Mouse (Mus musculus): ENCODE data around the gene Fam162a. TPM values are rescaled to one million over a fixed set of nuclear protein-coding genes. Genes with fewer than 3 reads are reported as not detected.

Fam162a gene
- polyA plus RNA-seq, 1 experiment: 13.6 TPM

DNA sequence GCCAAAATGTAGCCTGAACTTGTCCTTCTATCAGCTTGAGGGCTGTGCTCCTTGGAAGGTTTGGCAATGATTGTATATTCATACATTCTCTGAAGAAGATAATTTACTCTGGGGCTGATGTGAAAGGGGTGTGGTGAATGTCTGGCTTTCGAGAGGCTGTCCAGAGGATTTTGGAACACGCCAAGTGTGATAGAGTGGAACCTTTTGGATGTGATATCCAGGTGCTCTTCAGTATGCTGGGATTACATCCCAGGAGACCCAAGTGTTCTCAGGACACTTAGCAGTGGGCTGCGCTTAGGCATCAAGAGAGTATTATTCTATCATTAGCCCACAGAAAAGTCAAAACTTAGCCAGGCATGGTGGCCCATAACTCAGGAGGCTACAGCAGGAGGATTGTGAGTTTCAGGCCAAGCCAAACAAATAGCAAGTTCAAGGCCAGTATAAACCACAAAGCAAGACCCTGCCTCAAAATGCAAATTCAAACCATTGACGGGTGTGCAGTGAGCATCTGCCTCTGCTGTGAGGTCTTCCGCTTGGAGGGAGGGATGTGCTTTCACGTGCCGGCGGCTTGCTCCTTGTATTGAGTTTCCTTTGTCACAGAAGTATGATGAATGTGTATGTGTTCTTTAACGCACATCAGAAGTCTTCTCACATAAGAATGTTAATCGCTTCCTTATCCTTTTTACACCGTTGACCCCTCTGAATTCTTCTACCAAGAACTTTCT is 19.6 kb upstream of the Fam162a start:
- Histone ChIP-seq H3K36me3 (ENCODE audit: control insufficient read depth, insufficient read depth, low read length) (peaks cover 7% of the 10 kb centered on the region; the same call in 1 of the 2 replicates), H3K4me3 (ENCODE audit: extremely low read depth, insufficient read depth, insufficient read length) (no peak overlapping the region), H3K27me3 (ENCODE audit: control insufficient read depth, insufficient read depth, low read length) (no peaks in the 10 kb centered on the region), H3K4me1 (ENCODE audit: control insufficient read depth, insufficient read depth, insufficient read length) (no peaks in the 10 kb centered on the region), H3K27ac (ENCODE audit: insufficient read depth, low read length) (no peak overlapping the region)
- 95% methylated on average over 11 of the region's 11 CpGs for WGBS
- DNase-seq (ENCODE audit: low read depth in 1 of 2, low spot score in 2 of 2): no peak
- TF ChIP-seq CTCF (IDR thresholded peaks at IDR 0.05; ENCODE audit: extremely low read depth, insufficient read depth, insufficient read length, insufficient replicate concordance) (no peak), POLR2A (IDR thresholded peaks at IDR 0.05; ENCODE audit: low read depth, low read length) (no peak)

DNA sequence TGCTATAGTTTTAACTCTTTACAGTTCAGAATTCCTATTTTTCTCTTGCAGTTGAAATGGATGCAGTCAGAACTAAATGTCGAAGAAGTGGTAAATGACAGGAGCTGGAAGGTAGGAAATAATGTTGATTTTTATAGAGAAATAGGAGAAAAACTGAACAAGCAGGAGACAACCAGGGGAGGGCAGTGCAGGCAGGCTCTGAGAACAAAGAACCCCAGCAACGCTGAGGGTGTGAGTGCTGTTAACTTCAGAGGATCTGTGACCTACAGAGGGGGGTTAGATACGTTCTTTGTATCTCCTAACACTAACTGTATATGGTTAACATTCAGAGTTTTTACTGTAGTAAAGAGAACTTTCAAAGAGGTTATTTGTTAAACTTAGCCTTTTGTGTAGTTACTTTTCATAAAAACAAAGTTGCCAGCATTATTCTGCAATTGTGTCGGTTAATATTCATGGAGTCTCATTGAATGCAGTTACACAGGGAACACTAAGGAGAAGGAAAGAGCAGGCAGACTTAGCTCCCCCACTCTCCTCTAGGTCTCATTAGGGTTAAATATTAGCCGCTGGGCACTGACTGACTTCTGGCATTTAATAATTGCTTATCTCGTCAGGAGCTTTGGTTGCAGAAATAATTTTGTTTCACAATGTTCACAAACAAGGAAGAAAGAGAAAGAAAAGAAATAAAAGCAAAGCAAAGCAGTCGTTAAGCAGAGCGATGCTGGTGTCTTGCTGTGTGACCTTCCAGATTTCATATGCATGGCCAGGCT is 18.6 kb upstream of the Fam162a start:
- TF ChIP-seq CTCF (IDR thresholded peaks at IDR 0.05; ENCODE audit: extremely low read depth, insufficient read depth, insufficient read length, insufficient replicate concordance) (no peak), POLR2A (IDR thresholded peaks at IDR 0.05; ENCODE audit: low read depth, low read length) (no peak)
- H3K4me3 ChIP-seq (ENCODE audit: extremely low read depth, insufficient read depth, insufficient read length): no peak overlapping the region
- H3K27me3 ChIP-seq (ENCODE audit: control insufficient read depth, insufficient read depth, low read length): no peaks in the 10 kb centered on the region
- H3K27ac ChIP-seq (ENCODE audit: insufficient read depth, low read length): no peak overlapping the region
- 84% methylated on average over 8 of the region's 8 CpGs for WGBS
- H3K4me1 ChIP-seq (ENCODE audit: control insufficient read depth, insufficient read depth, insufficient read length): no peaks in the 10 kb centered on the region
- no peak for DNase-seq (ENCODE audit: low read depth in 1 of 2, low spot score in 2 of 2)
- peaks cover 9% of the 10 kb centered on the region; the same call in 1 of the 2 replicates for H3K36me3 ChIP-seq (ENCODE audit: control insufficient read depth, insufficient read depth, low read length)

GRCm38 (mm10) chr16:36089065-36089464 is 17.7 kb upstream of the Fam162a start:
- Histone ChIP-seq H3K27ac (ENCODE audit: insufficient read depth, low read length) (no peak overlapping the region), H3K4me1 (ENCODE audit: control insufficient read depth, insufficient read depth, insufficient read length) (no peaks in the 10 kb centered on the region), H3K36me3 (ENCODE audit: control insufficient read depth, insufficient read depth, low read length) (peaks cover 9% of the 10 kb centered on the region; the same call in 1 of the 2 replicates), H3K4me3 (ENCODE audit: extremely low read depth, insufficient read depth, insufficient read length) (no peak overlapping the region), H3K27me3 (ENCODE audit: control insufficient read depth, insufficient read depth, low read length) (no peaks in the 10 kb centered on the region)
- DNase-seq (ENCODE audit: low read depth in 1 of 2, low spot score in 2 of 2): no peak
- 94% methylated on average over 7 of the region's 7 CpGs for whole genome bisulfite sequencing
- TF ChIP-seq CTCF (IDR thresholded peaks at IDR 0.05; ENCODE audit: extremely low read depth, insufficient read depth, insufficient read length, insufficient replicate concordance) (no peak), POLR2A (IDR thresholded peaks at IDR 0.05; ENCODE audit: low read depth, low read length) (no peak)

DNA sequence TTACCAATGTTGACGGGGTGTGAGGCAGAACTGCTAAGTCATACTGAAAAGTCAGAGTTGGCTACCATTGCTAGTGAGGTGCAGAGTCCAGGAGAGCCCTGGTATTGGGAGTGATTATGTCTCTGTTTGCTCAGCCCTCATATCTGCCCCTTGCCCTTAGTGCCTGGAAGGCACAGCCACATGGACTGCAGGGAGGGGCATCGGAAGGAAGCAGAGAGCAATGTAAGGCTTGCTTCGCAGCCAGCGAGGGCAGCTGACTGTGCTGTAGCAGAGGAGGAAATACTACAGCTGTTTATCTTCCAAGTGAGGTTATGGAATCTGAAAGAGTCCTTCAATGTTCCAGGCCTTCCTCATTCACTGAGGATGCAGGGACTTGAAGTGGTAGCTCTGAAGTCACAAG is 16.5 kb upstream of the Fam162a start:
- TF ChIP-seq POLR2A (IDR thresholded peaks at IDR 0.05; ENCODE audit: low read depth, low read length) (no peak), CTCF (IDR thresholded peaks at IDR 0.05; ENCODE audit: extremely low read depth, insufficient read depth, insufficient read length, insufficient replicate concordance) (no peak)
- H3K36me3 ChIP-seq (ENCODE audit: control insufficient read depth, insufficient read depth, low read length): peaks cover 10% of the 10 kb centered on the region; the same call in 1 of the 2 replicates
- 85% methylated on average over 4 of the region's 4 CpGs for WGBS
- DNase-seq (ENCODE audit: low read depth in 1 of 2, low spot score in 2 of 2): no peak
- H3K4me1 ChIP-seq (ENCODE audit: control insufficient read depth, insufficient read depth, insufficient read length): no peaks in the 10 kb centered on the region
- H3K27me3 ChIP-seq (ENCODE audit: control insufficient read depth, insufficient read depth, low read length): no peaks in the 10 kb centered on the region
- H3K27ac ChIP-seq (ENCODE audit: insufficient read depth, low read length): no peak overlapping the region
- H3K4me3 ChIP-seq (ENCODE audit: extremely low read depth, insufficient read depth, insufficient read length): no peak overlapping the region

DNA sequence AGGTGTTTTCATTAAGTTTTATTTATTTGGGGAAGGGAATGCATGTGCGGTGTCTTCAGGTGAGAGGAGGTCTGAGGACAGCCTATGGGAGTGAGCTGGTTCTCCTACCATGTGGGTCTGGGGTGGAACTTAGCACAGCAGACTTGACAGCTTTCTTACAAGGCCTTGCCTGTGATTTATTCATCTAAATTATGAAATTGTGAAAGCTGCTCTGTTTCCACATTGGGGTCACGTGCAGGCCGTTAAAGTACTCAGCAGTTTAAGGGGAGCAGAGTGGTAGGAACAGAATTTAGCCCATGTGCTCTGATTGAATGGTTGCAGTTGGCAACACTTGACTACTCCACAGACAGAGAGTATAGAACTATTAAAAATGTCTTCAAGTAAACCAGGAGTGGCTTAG is 8.5 kb upstream of the Fam162a start:
- Histone ChIP-seq H3K27ac (ENCODE audit: insufficient read depth, low read length) (no peak overlapping the region), H3K4me3 (ENCODE audit: extremely low read depth, insufficient read depth, insufficient read length) (no peak overlapping the region), H3K4me1 (ENCODE audit: control insufficient read depth, insufficient read depth, insufficient read length) (no peaks in the 10 kb centered on the region), H3K27me3 (ENCODE audit: control insufficient read depth, insufficient read depth, low read length) (no peaks in the 10 kb centered on the region), H3K36me3 (ENCODE audit: control insufficient read depth, insufficient read depth, low read length) (peaks cover 2% of the 10 kb centered on the region; the same call in 1 of the 2 replicates)
- TF ChIP-seq POLR2A (IDR thresholded peaks at IDR 0.05; ENCODE audit: low read depth, low read length) (no peak), CTCF (IDR thresholded peaks at IDR 0.05; ENCODE audit: extremely low read depth, insufficient read depth, insufficient read length, insufficient replicate concordance) (no peak)
- 93% methylated on average over 3 of the region's 3 CpGs for WGBS
- no peak for DNase-seq (ENCODE audit: low read depth in 1 of 2, low spot score in 2 of 2)

GRCm38 (mm10) chr16:36074772-36075171 is 3.4 kb upstream of the Fam162a start:
- H3K4me3 ChIP-seq (ENCODE audit: extremely low read depth, insufficient read depth, insufficient read length): no peak overlapping the region
- H3K36me3 ChIP-seq (ENCODE audit: control insufficient read depth, insufficient read depth, low read length): no peaks in the 10 kb centered on the region
- DNase-seq (ENCODE audit: low read depth in 1 of 2, low spot score in 2 of 2): no peak
- H3K27me3 ChIP-seq (ENCODE audit: control insufficient read depth, insufficient read depth, low read length): no peaks in the 10 kb centered on the region
- WGBS: 89% methylated on average over 3 of the region's 3 CpGs
- H3K4me1 ChIP-seq (ENCODE audit: control insufficient read depth, insufficient read depth, insufficient read length): no peaks in the 10 kb centered on the region
- TF ChIP-seq CTCF (IDR thresholded peaks at IDR 0.05; ENCODE audit: extremely low read depth, insufficient read depth, insufficient read length, insufficient replicate concordance): no peak
- no peak for TF ChIP-seq POLR2A (IDR thresholded peaks at IDR 0.05; ENCODE audit: low read depth, low read length)
- no peak overlapping the region for H3K27ac ChIP-seq (ENCODE audit: insufficient read depth, low read length)
